Mouse (Mus musculus): ENCODE measurements around the gene Tef. TPM values are rescaled to one million over a fixed set of nuclear protein-coding genes. Genes with fewer than 3 reads are reported as not detected.

Tef gene
- polyA plus RNA-seq, 1 experiment from 2014 or later = 9.2 TPM

- H3K4me1 ChIP-seq (ENCODE audit: control insufficient read depth, low read depth, low read length) = peaks cover 38% of the 10 kb centered on the region
- H3K36me3 ChIP-seq (ENCODE audit: control insufficient read depth, insufficient read depth) = no peaks in the 10 kb centered on the region
- H3K9ac ChIP-seq (ENCODE audit: low read depth, low read length) = no peak overlapping the region
- H3K27me3 ChIP-seq (ENCODE audit: control insufficient read depth, insufficient read depth, low read depth, low read length) = no peaks in the 10 kb centered on the region
- WGBS (ENCODE audit: insufficient replicate concordance) = 69% methylated on average over 3 of the region's 3 CpGs
- H3K9me3 ChIP-seq (replicated peaks; ENCODE audit: control insufficient read depth, low read length) = no peaks in the 10 kb centered on the region
- H3K27ac ChIP-seq (ENCODE audit: low read length) = no peak overlapping the region
- no peak overlapping the region for H3K4me2 ChIP-seq (ENCODE audit: low read depth, low read length)
- no peak overlapping the region for H3K4me3 ChIP-seq (ENCODE audit: low read depth, low read length)
- ATAC-seq (ENCODE audit: low read depth) = no peak
Measured at GRCm38 (mm10) chr15:81804883-81805282, 2.7 kb downstream of the Tef start.

- Histone ChIP-seq H3K36me3 (ENCODE audit: control insufficient read depth, insufficient read depth) (no peaks in the 10 kb centered on the region), H3K27ac (ENCODE audit: low read length) (no peak overlapping the region), H3K9me3 (replicated peaks; ENCODE audit: control insufficient read depth, low read length) (no peaks in the 10 kb centered on the region), H3K9ac (ENCODE audit: low read depth, low read length) (no peak overlapping the region), H3K4me3 (ENCODE audit: low read depth, low read length) (no peak overlapping the region), H3K4me2 (ENCODE audit: low read depth, low read length) (no peak overlapping the region), H3K27me3 (ENCODE audit: control insufficient read depth, insufficient read depth, low read depth, low read length) (no peaks in the 10 kb centered on the region), H3K4me1 (ENCODE audit: control insufficient read depth, low read depth, low read length) (peaks cover 45% of the 10 kb centered on the region)
- WGBS (ENCODE audit: insufficient replicate concordance) = 63% methylated on average over 6 of the region's 6 CpGs
- ATAC-seq (ENCODE audit: low read depth) = no peak
Measured at GRCm38 (mm10) chr15:81805624-81806023, 3.4 kb downstream of the Tef start.

GRCm38 (mm10) chr15:81806621-81807404 is 4.6 kb downstream of the Tef start:
- H3K4me2 ChIP-seq (ENCODE audit: low read depth, low read length) = no peak overlapping the region
- no peaks in the 10 kb centered on the region for H3K9me3 ChIP-seq (replicated peaks; ENCODE audit: control insufficient read depth, low read length)
- H3K9ac ChIP-seq (ENCODE audit: low read depth, low read length) = no peak overlapping the region
- no peaks in the 10 kb centered on the region for H3K36me3 ChIP-seq (ENCODE audit: control insufficient read depth, insufficient read depth)
- H3K27ac ChIP-seq (ENCODE audit: low read length) = no peak overlapping the region
- ATAC-seq (ENCODE audit: low read depth) = no peak
- H3K27me3 ChIP-seq (ENCODE audit: control insufficient read depth, insufficient read depth, low read depth, low read length) = no peaks in the 10 kb centered on the region
- WGBS (ENCODE audit: insufficient replicate concordance) = 68% methylated on average over 4 of the region's 4 CpGs
- peaks cover 41% of the 10 kb centered on the region for H3K4me1 ChIP-seq (ENCODE audit: control insufficient read depth, low read depth, low read length)
- no peak overlapping the region for H3K4me3 ChIP-seq (ENCODE audit: low read depth, low read length)

- Histone ChIP-seq H3K27ac (ENCODE audit: low read length) (no peak overlapping the region), H3K4me1 (ENCODE audit: control insufficient read depth, low read depth, low read length) (peaks cover 27% of the 10 kb centered on the region)
Measured at GRCm38 (mm10) chr15:81808799-81809198, 6.6 kb downstream of the Tef start.

GRCm38 (mm10) chr15:81809550-81809949 is 7.3 kb downstream of the Tef start:
- peaks cover 21% of the 10 kb centered on the region for H3K4me1 ChIP-seq (ENCODE audit: control insufficient read depth, low read depth, low read length)
- no peaks in the 10 kb centered on the region for H3K9me3 ChIP-seq (replicated peaks; ENCODE audit: control insufficient read depth, low read length)
- no peaks in the 10 kb centered on the region for H3K27me3 ChIP-seq (ENCODE audit: control insufficient read depth, insufficient read depth, low read depth, low read length)
- H3K9ac ChIP-seq (ENCODE audit: low read depth, low read length) = no peak overlapping the region
- H3K36me3 ChIP-seq (ENCODE audit: control insufficient read depth, insufficient read depth) = no peaks in the 10 kb centered on the region
- peak overlapping the region; percentile 97 for H3K4me2 ChIP-seq (ENCODE audit: low read depth, low read length)
- ATAC-seq (ENCODE audit: low read depth) = no peak
- WGBS (ENCODE audit: insufficient replicate concordance) = 26% methylated on average over 1 of the region's 1 CpGs
- no peak overlapping the region for H3K4me3 ChIP-seq (ENCODE audit: low read depth, low read length)
- peak overlapping the region; percentile 77 for H3K27ac ChIP-seq (ENCODE audit: low read length)

More at GRCm38 (mm10) chr15:81808799-81809198, 6.6 kb downstream of the Tef start:
- ATAC-seq (ENCODE audit: low read depth) = no peak
- Histone ChIP-seq H3K4me3 (ENCODE audit: low read depth, low read length) (no peak overlapping the region), H3K4me2 (ENCODE audit: low read depth, low read length) (no peak overlapping the region), H3K9ac (ENCODE audit: low read depth, low read length) (no peak overlapping the region), H3K36me3 (ENCODE audit: control insufficient read depth, insufficient read depth) (no peaks in the 10 kb centered on the region), H3K9me3 (replicated peaks; ENCODE audit: control insufficient read depth, low read length) (no peaks in the 10 kb centered on the region), H3K27me3 (ENCODE audit: control insufficient read depth, insufficient read depth, low read depth, low read length) (no peaks in the 10 kb centered on the region)
- 61% methylated on average over 2 of the region's 2 CpGs for whole genome bisulfite sequencing (ENCODE audit: insufficient replicate concordance)

GRCm38 (mm10) chr15:81810150-81810549 is 7.9 kb downstream of the Tef start:
- no peak for ATAC-seq (ENCODE audit: low read depth)

GRCm38 (mm10) chr15:81810671-81811598 is 8.7 kb downstream of the Tef start:
- WGBS (ENCODE audit: insufficient replicate concordance) = under 1% methylated on average over 87 of the region's 89 CpGs
- Histone ChIP-seq H3K4me1 (ENCODE audit: control insufficient read depth, low read depth, low read length) (peaks cover 21% of the 10 kb centered on the region), H3K9me3 (replicated peaks; ENCODE audit: control insufficient read depth, low read length) (no peaks in the 10 kb centered on the region), H3K9ac (ENCODE audit: low read depth, low read length) (peak overlapping the region; percentile 64), H3K27ac (ENCODE audit: low read length) (peak overlapping the region; percentile 79), H3K36me3 (ENCODE audit: control insufficient read depth, insufficient read depth) (no peaks in the 10 kb centered on the region), H3K4me2 (ENCODE audit: low read depth, low read length) (peak overlapping the region; percentile 97), H3K27me3 (ENCODE audit: control insufficient read depth, insufficient read depth, low read depth, low read length) (no peaks in the 10 kb centered on the region), H3K4me3 (ENCODE audit: low read depth, low read length) (peak overlapping the region; percentile 74)
- peak; percentile 93 for ATAC-seq (ENCODE audit: low read depth)

More at GRCm38 (mm10) chr15:81810150-81810549, 7.9 kb downstream of the Tef start:
- WGBS (ENCODE audit: insufficient replicate concordance) = 1% methylated on average over 10 of the region's 10 CpGs
- H3K9ac ChIP-seq (ENCODE audit: low read depth, low read length) = peak overlapping the region; percentile 49
- peak overlapping the region; percentile 74 for H3K4me3 ChIP-seq (ENCODE audit: low read depth, low read length)
- H3K4me2 ChIP-seq (ENCODE audit: low read depth, low read length) = peak overlapping the region; percentile 97
- H3K4me1 ChIP-seq (ENCODE audit: control insufficient read depth, low read depth, low read length) = peaks cover 21% of the 10 kb centered on the region
- peak overlapping the region; percentile 77 for H3K27ac ChIP-seq (ENCODE audit: low read length)
- H3K36me3 ChIP-seq (ENCODE audit: control insufficient read depth, insufficient read depth) = no peaks in the 10 kb centered on the region
- H3K9me3 ChIP-seq (replicated peaks; ENCODE audit: control insufficient read depth, low read length) = no peaks in the 10 kb centered on the region
- no peaks in the 10 kb centered on the region for H3K27me3 ChIP-seq (ENCODE audit: control insufficient read depth, insufficient read depth, low read depth, low read length)

GRCm38 (mm10) chr15:81811599-81811996 is 9.4 kb downstream of the Tef start:
- peak; percentile 10 for ATAC-seq (ENCODE audit: low read depth)
- Histone ChIP-seq H3K36me3 (ENCODE audit: control insufficient read depth, insufficient read depth) (no peaks in the 10 kb centered on the region), H3K4me2 (ENCODE audit: low read depth, low read length) (peak overlapping the region; percentile 97), H3K4me1 (ENCODE audit: control insufficient read depth, low read depth, low read length) (peaks cover 21% of the 10 kb centered on the region), H3K27ac (ENCODE audit: low read length) (peak overlapping the region; percentile 79), H3K4me3 (ENCODE audit: low read depth, low read length) (peak overlapping the region; percentile 74), H3K9me3 (replicated peaks; ENCODE audit: control insufficient read depth, low read length) (no peaks in the 10 kb centered on the region), H3K27me3 (ENCODE audit: control insufficient read depth, insufficient read depth, low read depth, low read length) (no peaks in the 10 kb centered on the region), H3K9ac (ENCODE audit: low read depth, low read length) (peak overlapping the region; percentile 64)
- WGBS (ENCODE audit: insufficient replicate concordance) = 3% methylated on average over 17 of the region's 26 CpGs

All from liver, embryonic 16.5 days (tissue).